Mouse (Mus musculus) heart, postnatal 0 days (tissue): ENCODE measurements around the gene Immp1l.

Experiments
- CTCF ChIP-seq: IDR thresholded peaks from 2 replicates; pipeline ENCODE4 v1.5.1; 2016; ENCODE audit warnings: antibody characterized with exemption, control low read depth, low read depth
- EP300 ChIP-seq: IDR thresholded peaks from 2 replicates; pipeline ENCODE4 v1.6.1; 2016; ENCODE audit warnings: antibody characterized with exemption, low read depth

DNA sequence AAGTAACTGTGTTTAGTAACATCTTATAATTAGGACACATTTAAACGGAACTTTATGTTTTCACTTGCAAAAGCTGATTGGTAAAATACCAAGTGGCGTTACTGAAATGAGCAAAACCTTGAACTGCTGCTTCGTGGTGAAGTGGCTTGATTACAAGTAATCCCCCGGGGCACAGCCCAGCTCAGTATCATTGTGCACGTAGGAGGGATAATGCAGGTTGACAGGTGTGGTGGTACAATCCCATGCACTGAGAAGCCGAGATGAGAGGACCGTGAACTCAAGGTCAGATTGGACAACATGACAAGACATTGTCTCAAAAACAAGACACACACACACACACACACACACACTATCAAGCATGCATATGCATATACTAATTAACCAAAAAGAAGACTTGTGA, 80.8 kb downstream of the Immp1l start:
- TF ChIP-seq CTCF = no peak
- TF ChIP-seq EP300 = no peak
